Mouse (Mus musculus) c-Kit-positive CD71-negative TER-119-negative erythroid progenitor cells, embryonic 14.5 days (primary cell): ENCODE results near the gene 4930578C19Rik.
"Not testable (repeated sequence)": the region's sequence is repeated elsewhere in the genome, so short reads cannot be mapped to it uniquely, and the experiment has no call there.

Source experiments
- DNase-seq: peaks from one replicate; pipeline ENCODE4 v3.0.0-alpha.2; 2013; ENCODE audit warnings: low read depth

Gene 4930578C19Rik

DNA sequence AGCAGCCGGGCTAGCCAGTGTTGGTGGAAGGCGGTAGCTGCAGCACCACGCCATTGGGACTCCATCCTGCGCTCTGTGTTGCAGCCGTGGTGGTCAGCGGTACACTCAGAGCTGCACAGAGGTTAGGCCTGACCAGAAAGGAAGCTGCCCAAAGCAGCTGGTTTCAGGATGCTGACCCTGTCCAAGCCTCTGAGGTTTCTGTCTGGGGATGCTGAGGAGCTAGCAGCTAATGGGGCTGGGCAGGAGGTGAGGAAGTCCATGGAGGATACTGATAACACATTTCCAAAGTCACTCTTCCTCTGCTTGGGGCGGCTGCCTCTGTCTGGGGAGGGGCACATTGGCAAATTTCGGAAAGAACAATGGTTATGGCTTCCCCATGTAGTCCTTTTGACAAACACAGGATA is at the start of gene 4930578C19Rik:
TSS of gene 4930578C19Rik (minus strand) at position 200 of the 404 bp plus-strand sequence.
- no peak for DNase-seq

- DNase-seq: no peak
Measured at GRCm38 (mm10) chrX:18467690-18468089, 6.5 kb upstream of the 4930578C19Rik start.

- DNase-seq: no peak
Measured at GRCm38 (mm10) chrX:18462879-18463278, 1.7 kb upstream of the 4930578C19Rik start.

- no peak for DNase-seq
Measured at GRCm38 (mm10) chrX:18451559-18451958, 9.6 kb downstream of the 4930578C19Rik start.

DNA sequence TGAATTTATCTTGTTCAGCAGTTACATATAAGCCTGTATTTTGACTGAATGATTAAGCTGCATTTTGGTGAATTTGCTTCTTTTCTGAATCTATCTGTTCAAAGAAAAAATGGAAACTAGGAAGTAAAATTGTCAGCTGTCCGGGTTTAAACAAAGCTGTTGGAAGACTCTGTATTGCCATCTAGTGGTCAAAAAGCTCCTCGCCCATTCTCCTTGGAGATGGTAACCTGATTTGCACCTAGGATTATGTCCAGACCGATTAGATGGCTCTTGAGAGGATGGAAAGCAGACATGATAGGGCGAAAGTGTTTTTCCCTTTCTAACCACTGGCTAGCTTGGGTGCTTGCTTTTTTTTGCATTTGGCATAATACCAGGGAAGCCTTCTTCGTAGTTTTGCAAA is 19.1 kb downstream of the 4930578C19Rik start:
- DNase-seq: peak; percentile 28

DNA sequence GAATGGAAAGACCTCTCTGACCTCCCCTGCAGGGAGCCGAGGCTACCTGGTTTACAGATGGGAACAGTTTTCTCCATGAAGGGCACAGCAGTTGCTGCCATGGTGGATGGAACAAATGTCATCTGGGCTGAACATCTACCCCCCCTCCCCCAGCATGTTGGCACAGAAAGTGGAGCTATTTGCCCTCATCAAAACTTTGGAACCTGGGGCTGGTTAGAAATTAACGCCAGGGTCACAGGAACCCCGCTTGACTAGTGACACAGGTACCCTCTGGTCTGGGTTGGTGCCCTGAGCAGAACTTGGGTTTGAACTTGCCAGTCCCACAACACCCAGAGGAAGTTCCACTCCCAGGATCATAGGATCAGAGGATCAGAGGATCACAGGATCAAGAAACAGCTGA is 35.7 kb downstream of the 4930578C19Rik start:
- DNase-seq: no peak

- DNase-seq: no peak
Measured at GRCm38 (mm10) chrX:18423206-18423605, 38.0 kb downstream of the 4930578C19Rik start.

- no peak for DNase-seq
Measured at GRCm38 (mm10) chrX:18420161-18420784, 40.9 kb downstream of the 4930578C19Rik start.

GRCm38 (mm10) chrX:18418977-18419376 is 42.2 kb downstream of the 4930578C19Rik start:
- no peak for DNase-seq

- no peak for DNase-seq
Measured at GRCm38 (mm10) chrX:18414560-18414959, 46.6 kb downstream of the 4930578C19Rik start.

- no peak for DNase-seq
Measured at GRCm38 (mm10) chrX:18411071-18411840, 49.9 kb downstream of the 4930578C19Rik start.

DNA sequence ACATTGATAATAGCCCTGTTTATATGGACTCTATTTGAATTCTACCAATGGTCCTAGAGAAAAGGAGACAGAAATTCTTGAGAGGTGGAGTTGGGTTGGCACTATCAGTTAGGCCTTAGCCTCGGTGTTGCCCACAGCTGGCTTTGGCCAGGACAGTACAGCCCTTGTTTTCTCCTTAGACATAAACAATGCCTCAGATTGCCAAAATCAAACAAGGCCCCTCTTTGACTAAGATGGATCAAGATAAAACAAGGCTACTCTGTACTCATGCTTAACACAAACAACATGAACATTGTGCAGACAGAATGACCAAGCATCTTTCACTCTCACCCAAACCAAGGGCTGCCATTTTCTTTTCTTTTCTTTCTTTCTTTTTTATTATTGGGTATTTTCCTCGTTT is 51.6 kb downstream of the 4930578C19Rik start:
- no peak for DNase-seq

GRCm38 (mm10) chrX:18402296-18402695 is 58.9 kb downstream of the 4930578C19Rik start:
- DNase-seq: no peak

DNA sequence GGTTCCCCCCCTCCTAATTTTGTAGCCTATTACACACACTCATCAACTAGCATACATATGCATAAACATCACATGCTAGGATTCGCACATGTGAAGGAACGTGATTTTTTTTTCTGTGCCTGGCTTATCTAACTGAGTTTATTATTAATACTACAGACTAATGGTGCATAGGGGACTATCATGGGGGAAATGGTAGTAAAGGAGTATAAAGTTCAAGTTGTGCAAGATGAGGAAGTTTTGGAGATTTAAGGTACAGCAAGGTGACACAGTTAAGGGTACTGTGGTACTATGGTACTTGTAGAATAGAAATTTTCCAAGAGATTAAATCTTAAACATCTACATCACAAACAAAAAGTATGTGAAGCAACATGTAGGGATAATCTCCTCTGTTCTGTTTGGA is 64.5 kb downstream of the 4930578C19Rik start:
- no peak for DNase-seq

GRCm38 (mm10) chrX:18384181-18384580 is 77.0 kb downstream of the 4930578C19Rik start:
- not testable (repeated sequence) for DNase-seq
